Mouse (Mus musculus) midbrain, embryonic 13.5 days (tissue): ENCODE data around the gene Alkbh1. TPM values are rescaled to one million over a fixed set of nuclear protein-coding genes. Genes with fewer than 3 reads are reported as not detected.

ENCODE experiments used
- microRNA-seq: library from miRNA; unstranded; fragments of <30 nt; microRNA quantifications from one replicate; pipeline ENCODE4, GENCODE M21; 2016
- polyA plus RNA-seq: library from polyadenylated mRNA; unstranded; fragments of >200 nt; fragmentation: Nextera tagmentation; extraction: Ambion mirVana; gene quantifications from 2 replicates; pipeline ENCODE4 v1.2.1, GENCODE M21; 2015

Alkbh1 gene
- polyA plus RNA-seq, 1 experiment from 2014 or later: 50.1 TPM

Small RNA genes lying within 50 kb of the gene (microRNA-seq; reads per million reads assigned to microRNA genes)
- 41.2 reads per million, percentile 44 among the genes with 10 or more reads in this experiment for gene Mir3068

Other genes starting within 250 kb of the Alkbh1 start
- 1.5 and 1.9 TPM in 2 replicates for gene Samd15, start 244.3 kb downstream of the Alkbh1 start, polyA plus RNA-seq
- 4.3 and 4.6 TPM in 2 replicates for gene Tmed8, start 243.6 kb downstream of the Alkbh1 start, polyA plus RNA-seq
- 1.4 and 1.7 TPM in 2 replicates for gene Noxred1, start 205.3 kb downstream of the Alkbh1 start, polyA plus RNA-seq
- 67.3 and 69.3 TPM in 2 replicates for gene Vipas39, start 177.8 kb downstream of the Alkbh1 start, polyA plus RNA-seq
- 207 and 209 TPM in 2 replicates for gene Ahsa1, start 177.5 kb downstream of the Alkbh1 start, polyA plus RNA-seq
- 0.79 and 0.93 TPM in 2 replicates for gene Ism2, start 144.3 kb downstream of the Alkbh1 start, polyA plus RNA-seq
- gene Sptlc2, start 55.7 kb downstream of the Alkbh1 start, polyA plus RNA-seq: 55.5 and 59.9 TPM in 2 replicates
- 305 and 312 TPM in 2 replicates for gene Slirp, start 121 bp downstream of the Alkbh1 start, polyA plus RNA-seq
- gene Snw1, start 28.3 kb upstream of the Alkbh1 start, polyA plus RNA-seq: 132 and 135 TPM in 2 replicates
- not detected in 2 replicates for gene Gm5788, start 50.7 kb upstream of the Alkbh1 start, polyA plus RNA-seq
- not detected in 2 replicates for gene Gm8300, start 70.3 kb upstream of the Alkbh1 start, polyA plus RNA-seq
- gene Oog1, start 158.7 kb upstream of the Alkbh1 start, polyA plus RNA-seq: not detected in 2 replicates
- not detected in 2 replicates for gene Gm4027, start 174.9 kb upstream of the Alkbh1 start, polyA plus RNA-seq
- not detected in 2 replicates for gene Gm16381, start 200.6 kb upstream of the Alkbh1 start, polyA plus RNA-seq